Mouse (Mus musculus) CD4-positive naive resting alpha-beta T cell, adult 57 days (primary cell): ENCODE results near the gene Vav1. TPM values are rescaled to one million over a fixed set of nuclear protein-coding genes. Genes with fewer than 3 reads are reported as not detected.

Experiments
- total RNA-seq: library from RNA; stranded (reverse); gene quantifications from one replicate; pipeline ENCODE4 v1.2.4, GENCODE M21; 2023

Gene Vav1
- total RNA-seq = 164 TPM

DNA sequence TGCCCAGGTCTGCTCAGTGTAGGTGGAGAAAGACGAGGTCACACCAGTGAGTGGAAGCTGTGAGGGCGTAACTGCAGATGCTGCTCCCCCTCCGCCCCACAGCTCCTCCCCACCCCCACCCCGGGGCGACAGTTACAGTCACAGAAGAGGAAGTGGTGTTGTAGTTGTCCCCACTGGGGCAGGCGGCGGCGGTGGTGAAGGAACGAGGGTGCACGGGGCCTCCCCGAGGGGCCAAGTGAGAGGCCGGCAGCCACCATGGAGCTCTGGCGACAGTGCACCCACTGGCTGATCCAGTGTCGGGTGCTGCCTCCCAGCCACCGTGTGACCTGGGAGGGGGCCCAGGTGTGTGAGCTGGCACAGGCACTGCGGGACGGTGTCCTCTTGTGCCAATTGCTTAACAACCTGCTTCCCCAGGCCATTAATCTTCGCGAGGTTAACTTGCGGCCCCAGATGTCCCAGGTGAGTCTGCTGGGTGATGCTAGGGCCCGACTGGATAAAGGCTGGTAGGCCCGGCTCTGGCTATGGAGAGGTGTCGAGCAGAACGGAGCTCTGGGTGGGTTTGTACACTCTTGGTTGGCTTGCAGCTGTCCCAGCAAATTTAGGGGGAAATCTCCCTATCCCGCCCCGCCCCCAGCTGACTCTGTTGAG lies at the start of gene Vav1:
Vav1 (plus strand) TSS at position 158 of the 648 bp plus-strand sequence.

DNA sequence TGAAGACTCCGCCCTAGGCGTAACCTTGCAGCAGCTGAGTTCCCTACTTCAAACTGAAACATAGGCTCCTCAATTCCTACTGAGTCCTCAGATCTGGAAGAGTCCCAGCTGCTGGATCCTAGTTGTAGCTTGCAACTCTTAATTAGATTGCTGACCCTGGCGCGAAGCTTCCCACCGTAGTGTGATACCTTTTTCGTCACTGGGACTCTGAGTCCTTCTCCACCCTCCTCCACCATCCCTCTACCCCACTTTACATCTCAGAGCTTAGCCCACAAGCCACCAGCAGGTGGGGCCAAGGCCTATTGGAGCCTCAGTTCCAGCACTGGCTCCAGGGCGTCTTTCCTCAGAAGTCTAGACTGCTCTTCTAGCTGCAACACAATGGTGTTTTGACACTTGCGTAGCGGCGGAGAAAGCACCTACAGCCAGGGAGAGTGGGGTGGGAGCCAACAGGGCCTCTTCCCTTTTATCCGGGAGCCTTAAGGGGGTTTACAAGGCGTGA lies 30.6 kb upstream of the Vav1 start, which contains the start of gene Gpr108:
Gpr108 (minus strand) TSS at position 246 of the 499 bp plus-strand sequence.

GRCm38 (mm10) chr17:57249186-57250181 lies 29.4 kb upstream of the Vav1 start, which contains the start of gene Trip10:
TSS of gene Trip10 (plus strand) at chr17:57249455.

DNA sequence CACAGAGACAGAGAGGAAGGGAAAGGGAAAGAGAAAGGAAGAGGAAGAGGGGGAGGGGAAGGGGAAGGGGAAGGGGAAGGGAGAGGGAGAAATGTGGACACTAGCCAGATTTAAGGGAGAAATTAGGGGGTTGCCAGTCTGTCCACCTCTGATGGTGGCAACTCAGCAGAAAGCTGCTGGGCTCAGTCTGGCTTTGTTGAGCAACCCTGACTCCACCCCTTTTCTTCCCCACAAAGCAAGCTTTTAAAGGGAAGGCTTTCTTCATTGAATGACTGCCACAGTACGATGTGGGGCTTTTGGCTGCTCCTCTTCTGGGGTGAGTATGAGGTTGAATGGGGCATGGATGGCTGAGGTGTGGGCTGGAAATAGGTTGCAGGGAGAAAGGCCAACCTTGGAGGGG lies 79.5 kb downstream of the Vav1 start, which contains the start of gene Adgre1:
Adgre1 (plus strand) TSS at position 251 of the 400 bp plus-strand sequence.

Other genes starting within 250 kb of the Vav1 start
- gene Khsrp, start 247.6 kb upstream of the Vav1 start, total RNA-seq = 127 TPM
- not detected for gene Slc25a41, start 237.4 kb upstream of the Vav1 start, total RNA-seq
- 1.9 TPM for gene Crb3, start 220.0 kb upstream of the Vav1 start, total RNA-seq
- 36.3 TPM for gene Slc25a23, start 219.2 kb upstream of the Vav1 start, total RNA-seq
- 170 TPM for gene Dennd1c, start 200.6 kb upstream of the Vav1 start, total RNA-seq
- 2.1 TPM for gene Tubb4a, start 191.3 kb upstream of the Vav1 start, total RNA-seq
- gene Tnfsf9, start 173.8 kb upstream of the Vav1 start, total RNA-seq = 2.3 TPM
- not detected for gene Cd70, start 129.3 kb upstream of the Vav1 start, total RNA-seq
- gene Tnfsf14, start 84.9 kb upstream of the Vav1 start, total RNA-seq = 1.3 TPM
- 40.1 TPM for gene C3, start 51.0 kb upstream of the Vav1 start, total RNA-seq
- 44.4 TPM for gene Gpr108, start 30.7 kb upstream of the Vav1 start, total RNA-seq
- 4.5 TPM for gene Trip10, start 29.6 kb upstream of the Vav1 start, total RNA-seq
- 4.0 TPM for gene Adgre1, start 79.6 kb downstream of the Vav1 start, total RNA-seq